Mouse (Mus musculus) stomach, embryonic 15.5 days (tissue): ENCODE data around the gene Ltbp4. TPM values are rescaled to one million over a fixed set of nuclear protein-coding genes. Genes with fewer than 3 reads are reported as not detected.

Source experiments
- ATAC-seq: fragments of 200-750 bp; cut with Nextera tagmentation; 2 replicates; pipeline ENCODE4 v1.8.0; 2017; ENCODE audit warnings: low read depth, moderate number of reproducible peaks, moderate TSS enrichment; ENCODE audit not compliant: insufficient read depth, low FRiP score
- H3K27ac ChIP-seq: fragments of 300-500 bp; sonication (generic); 2 replicates; pipeline ENCODE4 v1.5.1; 2015; ENCODE audit warnings: mild to moderate bottlenecking, inconsistent platforms
- H3K27me3 ChIP-seq: fragments of 300-500 bp; sonication (generic); replicated peaks from 2 replicates; pipeline ENCODE4 v1.6.1; 2015; ENCODE audit warnings: inconsistent platforms
- H3K36me3 ChIP-seq: fragments of 300-500 bp; sonication (generic); 2 replicates; pipeline ENCODE4 v1.6.1; 2015; ENCODE audit warnings: inconsistent platforms
- H3K4me1 ChIP-seq: fragments of 300-500 bp; sonication (generic); 2 replicates; pipeline ENCODE4 v1.6.1; 2015; ENCODE audit warnings: inconsistent platforms
- H3K4me2 ChIP-seq: fragments of 300-500 bp; sonication (generic); 2 replicates; pipeline ENCODE4 v1.6.1; 2015; ENCODE audit warnings: mild to moderate bottlenecking, inconsistent platforms
- H3K4me3 ChIP-seq: fragments of 300-500 bp; sonication (generic); replicated peaks from 2 replicates; pipeline ENCODE4 v1.5.1; 2015; ENCODE audit warnings: inconsistent platforms
- H3K9ac ChIP-seq: fragments of 300-500 bp; sonication (generic); 2 replicates; pipeline ENCODE4 v1.6.1; 2015; ENCODE audit warnings: inconsistent platforms
- H3K9me3 ChIP-seq: fragments of 300-500 bp; sonication (generic); 2 replicates; pipeline ENCODE4 v1.6.1; 2016; ENCODE audit warnings: inconsistent platforms
- WGBS: fragments of 180-500 bp; shearing (Covaris S2); methylation state at CpG from one replicate; pipeline ENCODE4 v1.1.7; 2015; 5-methylcytosine and 5-hydroxymethylcytosine counted together
- polyA plus RNA-seq: library from polyadenylated mRNA; unstranded; fragments of >200 nt; fragmentation: Nextera tagmentation; extraction: Ambion mirVana; gene quantifications from 2 replicates; pipeline ENCODE4 v1.2.1, GENCODE M21; 2015

The Ltbp4 gene
- polyA plus RNA-seq, 1 experiment from 2014 or later = 154 TPM

- Histone ChIP-seq H3K9ac (peak overlapping the region; percentile 53; the same call in 1 of the 2 replicates), H3K9me3 (no peaks in the 10 kb centered on the region), H3K27ac (no peak overlapping the region), H3K27me3 (no peaks in the 10 kb centered on the region), H3K4me1 (peaks cover 26% of the 10 kb centered on the region), H3K4me2 (peak overlapping the region; percentile 78), H3K36me3 (peaks cover 8% of the 10 kb centered on the region), H3K4me3 (peak overlapping the region; percentile 65; the same call in 1 of the 2 replicates)
- WGBS = 45% methylated on average over 4 of the region's 4 CpGs
- ATAC-seq = no peak
These were observed 17.3 kb upstream of the Ltbp4 start for GRCm38 (mm10) chr7:27354783-27355182.

- Histone ChIP-seq H3K9ac (no peak overlapping the region), H3K4me3 (no peak overlapping the region), H3K4me2 (peak overlapping the region; percentile 78), H3K9me3 (no peaks in the 10 kb centered on the region), H3K27ac (no peak overlapping the region), H3K27me3 (no peaks in the 10 kb centered on the region), H3K4me1 (peaks cover 26% of the 10 kb centered on the region), H3K36me3 (peaks cover 8% of the 10 kb centered on the region)
- peak; percentile 23; the same call in 1 of the 2 replicates for ATAC-seq
- WGBS = 38% methylated on average over 6 of the region's 6 CpGs
These were observed 16.7 kb upstream of the Ltbp4 start for GRCm38 (mm10) chr7:27354144-27354543.

GRCm38 (mm10) chr7:27345444-27345843 lies 8.0 kb upstream of the Ltbp4 start:
- H3K27ac ChIP-seq = no peak overlapping the region
- ATAC-seq = no peak; the same call in 1 of the 2 replicates
- H3K4me1 ChIP-seq = no peaks in the 10 kb centered on the region
- H3K9me3 ChIP-seq = no peaks in the 10 kb centered on the region
- no peak overlapping the region for H3K4me3 ChIP-seq
- H3K4me2 ChIP-seq = no peak overlapping the region
- peaks cover 28% of the 10 kb centered on the region; the same call in 1 of the 2 replicates for H3K36me3 ChIP-seq
- H3K9ac ChIP-seq = no peak overlapping the region
- WGBS = 27% methylated on average over 6 of the region's 6 CpGs
- H3K27me3 ChIP-seq = no peaks in the 10 kb centered on the region

- 0 out of 2 replicates have a peak, but pooled peaks cover 9% of the 10 kb centered on the region for H3K27me3 ChIP-seq
- no peak for ATAC-seq
- H3K4me2 ChIP-seq = no peak overlapping the region
- peaks cover 4% of the 10 kb centered on the region; the same call in 1 of the 2 replicates for H3K4me1 ChIP-seq
- H3K27ac ChIP-seq = no peak overlapping the region
- 44% methylated on average over 4 of the region's 4 CpGs for WGBS
- H3K4me3 ChIP-seq = no peak overlapping the region
- no peaks in the 10 kb centered on the region for H3K9me3 ChIP-seq
- peaks cover 15% of the 10 kb centered on the region; the same call in 1 of the 2 replicates for H3K36me3 ChIP-seq
- H3K9ac ChIP-seq = no peak overlapping the region
These were observed 5.1 kb upstream of the Ltbp4 start for GRCm38 (mm10) chr7:27342595-27342994.

- Histone ChIP-seq H3K27ac (no peak overlapping the region), H3K36me3 (0 out of 2 replicates have a peak, but pooled peaks cover 5% of the 10 kb centered on the region)
- 33% methylated on average over 7 of the region's 7 CpGs for WGBS
These were observed 2.0 kb upstream of the Ltbp4 start for GRCm38 (mm10) chr7:27339519-27339918.

GRCm38 (mm10) chr7:27339114-27339513 lies 1.6 kb upstream of the Ltbp4 start:
- Histone ChIP-seq H3K36me3 (0 out of 2 replicates have a peak, but pooled peaks cover 5% of the 10 kb centered on the region), H3K4me3 (no peak overlapping the region), H3K9me3 (no peaks in the 10 kb centered on the region), H3K9ac (no peak overlapping the region), H3K4me1 (peaks cover 31% of the 10 kb centered on the region), H3K4me2 (no peak overlapping the region), H3K27me3 (peaks cover 28% of the 10 kb centered on the region), H3K27ac (no peak overlapping the region)
- ATAC-seq = no peak
- 70% methylated on average over 4 of the region's 4 CpGs for WGBS

More at GRCm38 (mm10) chr7:27339519-27339918, 2.0 kb upstream of the Ltbp4 start:
- Histone ChIP-seq H3K27me3 (peaks cover 25% of the 10 kb centered on the region), H3K9me3 (no peaks in the 10 kb centered on the region), H3K4me3 (no peak overlapping the region), H3K4me1 (peaks cover 27% of the 10 kb centered on the region), H3K4me2 (no peak overlapping the region), H3K9ac (no peak overlapping the region)
- ATAC-seq = no peak

- Histone ChIP-seq H3K36me3 (no peaks in the 10 kb centered on the region), H3K9me3 (no peaks in the 10 kb centered on the region), H3K4me3 (peak overlapping the region; percentile 45), H3K27me3 (peaks cover 38% of the 10 kb centered on the region), H3K27ac (peak overlapping the region; percentile 95), H3K4me1 (peaks cover 49% of the 10 kb centered on the region), H3K4me2 (peak overlapping the region; percentile 88), H3K9ac (no peak overlapping the region)
- peak; percentile 59 for ATAC-seq
- WGBS = under 1% methylated on average over 47 of the region's 47 CpGs
These were observed 1.3 kb downstream of the Ltbp4 start for GRCm38 (mm10) chr7:27335928-27336823.

- peak overlapping the region; percentile 89 for H3K4me2 ChIP-seq
- peak overlapping the region; percentile 71; the same call in 1 of the 2 replicates for H3K4me3 ChIP-seq
- peaks cover 38% of the 10 kb centered on the region for H3K27me3 ChIP-seq
- H3K9me3 ChIP-seq = no peaks in the 10 kb centered on the region
- H3K36me3 ChIP-seq = no peaks in the 10 kb centered on the region
- H3K4me1 ChIP-seq = peaks cover 53% of the 10 kb centered on the region
- ATAC-seq = no peak
- H3K27ac ChIP-seq = peak overlapping the region; percentile 95
- no peak overlapping the region for H3K9ac ChIP-seq
- WGBS = 41% methylated on average over 15 of the region's 15 CpGs
These were observed 2.3 kb downstream of the Ltbp4 start for GRCm38 (mm10) chr7:27335011-27335720.

- WGBS = 5% methylated on average over 32 of the region's 32 CpGs
- ATAC-seq = no peak
- peak overlapping the region; percentile 95 for H3K27ac ChIP-seq
- peak overlapping the region; percentile 71 for H3K4me3 ChIP-seq
- H3K9ac ChIP-seq = no peak overlapping the region
- H3K4me1 ChIP-seq = peaks cover 60% of the 10 kb centered on the region
- H3K4me2 ChIP-seq = peak overlapping the region; percentile 89
- H3K27me3 ChIP-seq = peaks cover 38% of the 10 kb centered on the region
- no peaks in the 10 kb centered on the region for H3K9me3 ChIP-seq
- no peaks in the 10 kb centered on the region for H3K36me3 ChIP-seq
These were observed 3.0 kb downstream of the Ltbp4 start for GRCm38 (mm10) chr7:27334405-27334911.

- H3K36me3 ChIP-seq = no peaks in the 10 kb centered on the region
- under 1% methylated on average over 48 of the region's 77 CpGs for WGBS
- peak overlapping the region; percentile 71 for H3K4me3 ChIP-seq
- H3K9me3 ChIP-seq = no peaks in the 10 kb centered on the region
- no peak for ATAC-seq
- peaks cover 35% of the 10 kb centered on the region for H3K27me3 ChIP-seq
- peak overlapping the region; percentile 95 for H3K27ac ChIP-seq
- H3K4me1 ChIP-seq = peaks cover 66% of the 10 kb centered on the region
- peak overlapping the region; percentile 85 for H3K9ac ChIP-seq
- peak overlapping the region; percentile 89 for H3K4me2 ChIP-seq
These were observed 4.1 kb downstream of the Ltbp4 start for GRCm38 (mm10) chr7:27333316-27333941.
